Mouse (Mus musculus): Measurements from ENCODE around the gene Aim2.

- TF ChIP-seq GATA1 (IDR thresholded peaks at IDR 0.05; ENCODE audit: borderline replicate concordance, low read length) (no peak), FLI1 (IDR thresholded peaks at IDR 0.05; ENCODE audit: low read length) (no peak)
These were observed 39.3 kb downstream of the Aim2 start for GRCm38 (mm10) chr1:173389901-173390401.

Measured in megakaryocyte, embryonic 14.5 days (primary cell).